ENCODE assay signal across 14 mouse cellular contexts in genomic region chr10:123084900-123085641, GRCm38 (mm10). TPM values are rescaled to one million over a fixed set of nuclear protein-coding genes. Genes with fewer than 3 reads are reported as not detected.
A peak's percentile ranks its signal among the peaks of the same experiment; 100 is the strongest.
DNase-seq lines count a peak whose midpoint lies in the region; ATAC-seq and TF ChIP-seq lines count a peak whose summit lies in the region.
"Had no signal": no experiment of that assay in that cellular context is flagged by ENCODE, and none has a peak within 500 bp of the region (broad histone marks: within the 10 kb centered on the region; RNA-seq: fewer than 3 reads in every experiment).

No protein-coding gene starts in this region.

- TF ChIP-seq CTCF in hindbrain, postnatal 0 days (IDR thresholded peaks at IDR 0.05; ENCODE audit: low read depth) = no peak

- no peak overlapping the region for H3K4me2 ChIP-seq in hindbrain, postnatal 0 days (ENCODE audit: low read depth, low read length)
- no peak overlapping the region for H3K4me2 ChIP-seq in hindbrain, embryonic 14.5 days (replicated peaks)
- H3K4me2 ChIP-seq in neural tube, embryonic 12.5 days (replicated peaks) = no peak overlapping the region
- H3K4me2 ChIP-seq: heart, embryonic 12.5 days had no signal

- H3K9ac ChIP-seq in hindbrain, postnatal 0 days (replicated peaks; ENCODE audit: low read length) = no peak overlapping the region
- no peak overlapping the region for H3K9ac ChIP-seq in hindbrain, embryonic 14.5 days
- H3K9ac ChIP-seq in neural tube, embryonic 12.5 days = no peak overlapping the region
- H3K9ac ChIP-seq: heart, embryonic 12.5 days; liver, embryonic 14.5 days had no signal

- 65% methylated on average over 10 of the region's 10 CpGs for WGBS in hindbrain, postnatal 0 days
- 72% methylated on average over 10 of the region's 10 CpGs for WGBS in hindbrain, embryonic 14.5 days
- 33% methylated on average over 10 of the region's 10 CpGs for WGBS in neural tube, embryonic 12.5 days

- H3K9me3 ChIP-seq in hindbrain, postnatal 0 days (ENCODE audit: low read length) = no peaks in the 10 kb centered on the region
- no peaks in the 10 kb centered on the region for H3K9me3 ChIP-seq in hindbrain, embryonic 14.5 days (ENCODE audit: control insufficient read depth, low read length)
- no peaks in the 10 kb centered on the region for H3K9me3 ChIP-seq in neural tube, embryonic 12.5 days
- H3K9me3 ChIP-seq: heart, embryonic 12.5 days had no signal

- peak; percentile 43; the same call in 1 of the 2 replicates for ATAC-seq in hindbrain, postnatal 0 days
- no peak for ATAC-seq in hindbrain, embryonic 14.5 days (ENCODE audit: low FRiP score)
- ATAC-seq in neural tube, embryonic 12.5 days (ENCODE audit: low FRiP score, low read depth) = peak; percentile 41; the same call in 1 of the 2 replicates
- ATAC-seq in hematopoietic stem cell, adult 5-6 weeks (replicated peaks in 1 of 2; ENCODE audit: insufficient read depth in 1 of 2, low FRiP score in 2 of 2, low TSS enrichment in 1 of 2, low read depth in 1 of 2, poor library complexity in 2 of 2, severe bottlenecking in 2 of 2) = peak; percentile 87 to 93

- peak overlapping the region; percentile 41; the same call in 1 of the 2 replicates for H3K27ac ChIP-seq in hindbrain, postnatal 0 days
- no peak overlapping the region for H3K27ac ChIP-seq in hindbrain, embryonic 14.5 days
- no peak overlapping the region for H3K27ac ChIP-seq in neural tube, embryonic 12.5 days
- H3K27ac ChIP-seq: liver, embryonic 14.5 days had no signal

- no peak overlapping the region for H3K4me3 ChIP-seq in hindbrain, postnatal 0 days (ENCODE audit: low read length)
- H3K4me3 ChIP-seq in hindbrain, embryonic 14.5 days (replicated peaks; ENCODE audit: low read length) = no peak overlapping the region
- H3K4me3 ChIP-seq in neural tube, embryonic 12.5 days = no peak overlapping the region
- H3K4me3 ChIP-seq: heart, embryonic 12.5 days had no signal

- H3K36me3 ChIP-seq in hindbrain, postnatal 0 days (ENCODE audit: insufficient read depth, low read length) = no peaks in the 10 kb centered on the region
- H3K36me3 ChIP-seq in hindbrain, embryonic 14.5 days (replicated peaks; ENCODE audit: control insufficient read depth, insufficient read depth) = no peaks in the 10 kb centered on the region
- H3K36me3 ChIP-seq in neural tube, embryonic 12.5 days = no peaks in the 10 kb centered on the region
- H3K36me3 ChIP-seq: heart, embryonic 12.5 days had no signal

- H3K4me1 ChIP-seq in hindbrain, postnatal 0 days (ENCODE audit: insufficient read depth, low read length) = no peaks in the 10 kb centered on the region
- H3K4me1 ChIP-seq in hindbrain, embryonic 14.5 days (replicated peaks; ENCODE audit: control insufficient read depth, insufficient read depth, low read length) = no peaks in the 10 kb centered on the region
- H3K4me1 ChIP-seq in neural tube, embryonic 12.5 days = no peaks in the 10 kb centered on the region

- H3K27me3 ChIP-seq in hindbrain, postnatal 0 days (ENCODE audit: insufficient read depth, low read length) = no peaks in the 10 kb centered on the region
- no peaks in the 10 kb centered on the region; the same call in 1 of the 2 replicates for H3K27me3 ChIP-seq in hindbrain, embryonic 14.5 days (ENCODE audit: control insufficient read depth, insufficient read depth, low read length)
- no peaks in the 10 kb centered on the region for H3K27me3 ChIP-seq in neural tube, embryonic 12.5 days (replicated peaks)
- H3K27me3 ChIP-seq: heart, embryonic 12.5 days had no signal

- DNase-seq in hindbrain, postnatal 0 days (ENCODE audit: low spot score) = no peak
- DNase-seq in hindbrain, embryonic 14.5 days (ENCODE audit: low spot score) = no peak
- DNase-seq in neural tube, embryonic 10.5 days (ENCODE audit: extremely low spot score, low spot score) = no peak
- peak; percentile 42 for DNase-seq in skeletal muscle tissue, adult 2 months (ENCODE audit: low read depth, low spot score)
- no peak for DNase-seq in lung, postnatal 36 days
- DNase-seq: adrenal gland, adult 2 months; kidney, postnatal 25 days; lung, postnatal 4 days; spleen, adult 18-20 months; thymus, adult 18-20 months had no signal

RNA-seq across cellular contexts. Expression of gene Mon2, which starts 8.8 kb away (rescaled TPM):
- total RNA-seq in hindbrain, postnatal 0 days (2014; rRNA removed) = 62.4 and 64.7 TPM in 2 replicates
- polyA plus RNA-seq in hindbrain, postnatal 0 days (2015; fragmentation: Nextera tagmentation; extraction: Ambion mirVana) = 15.9 and 16.7 TPM in 2 replicates
- 42.5 and 43.3 TPM in 2 replicates for polyA plus RNA-seq in hindbrain, embryonic 14.5 days (2014; fragmentation: Nextera tagmentation; extraction: Ambion mirVana)
- polyA plus RNA-seq in neural tube, embryonic 12.5 days (2016; fragmentation: Nextera tagmentation; extraction: Ambion mirVana) = 38.9 and 40.4 TPM in 2 replicates
- total RNA-seq in hematopoietic stem cell, adult 5-6 weeks (2017) = 57.0 and 69.5 TPM in 2 replicates
